Mouse (Mus musculus) fat pad, adult 2 months (tissue): Measurements from ENCODE around the gene Syt5.

Experiments
- DNase-seq: peaks from one replicate; pipeline ENCODE4 v3.0.0-alpha.2; 2011; ENCODE audit warnings: low read depth, low spot score; ENCODE audit errors: extremely low read depth

The Syt5 gene

DNA sequence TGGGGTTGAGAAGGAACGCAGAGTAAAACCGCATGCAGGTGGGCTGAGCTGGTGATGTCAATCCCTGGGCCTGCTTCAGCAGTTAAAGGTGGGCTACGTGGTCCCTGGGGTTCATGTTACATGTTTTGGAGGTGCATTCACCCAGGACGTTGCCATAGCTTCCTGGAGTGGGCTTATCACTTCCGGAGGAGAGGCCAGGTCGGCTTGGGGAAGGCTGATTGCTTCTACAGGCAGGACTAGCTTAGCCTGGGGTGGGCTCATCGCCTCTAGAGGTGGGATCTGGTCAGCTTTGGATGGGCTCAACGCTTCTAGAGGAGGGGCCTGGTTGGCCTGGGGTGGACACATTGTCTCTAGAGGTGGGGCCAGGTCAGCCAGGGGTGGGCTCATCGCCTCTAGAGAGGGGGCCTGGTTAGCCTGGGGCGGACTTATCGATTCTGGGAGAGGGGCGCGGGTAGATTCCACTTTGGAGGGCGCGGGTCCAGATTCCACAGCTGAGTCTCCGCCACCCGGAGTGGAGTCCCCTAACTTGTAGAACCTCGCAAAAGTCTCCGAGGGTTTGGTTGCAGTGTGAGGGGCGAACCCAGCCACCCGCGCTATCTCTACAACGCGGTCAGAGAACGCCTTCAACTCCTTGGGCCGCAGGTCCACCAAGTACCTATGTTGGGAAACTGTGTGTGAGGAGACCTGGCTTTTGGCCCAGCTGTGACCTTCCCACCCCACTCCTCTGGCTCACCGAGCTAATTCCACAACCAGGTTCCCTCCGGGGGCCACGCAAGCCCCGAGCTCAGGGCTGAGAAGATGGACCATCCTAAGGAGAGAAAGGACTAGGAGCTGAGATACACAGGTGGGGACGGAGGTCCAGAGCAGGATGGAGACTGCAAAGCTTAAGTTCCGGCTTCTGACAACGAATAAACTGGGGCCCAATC is 23.9 kb downstream of the Syt5 start:
- no peak for DNase-seq

DNA sequence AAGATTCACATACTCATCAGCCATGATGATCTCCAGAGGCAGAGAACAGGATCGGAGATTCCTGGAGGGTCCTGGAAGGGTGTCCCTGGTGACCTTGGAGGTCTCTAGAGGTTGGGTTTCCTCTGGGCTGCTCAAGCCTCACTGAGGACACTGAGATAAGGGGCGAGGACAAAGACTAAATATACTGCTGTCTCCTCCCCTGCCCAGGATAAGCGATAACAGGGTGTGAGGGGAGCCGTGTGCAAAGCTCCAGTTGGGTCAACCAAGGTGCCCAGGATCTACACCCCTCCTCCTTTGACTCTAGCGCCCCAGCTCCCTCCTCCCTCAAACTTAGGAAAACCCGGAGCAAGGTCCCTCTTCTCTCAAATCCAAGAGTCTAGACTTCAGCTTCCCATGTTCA is 25.0 kb downstream of the Syt5 start:
- no peak for DNase-seq

DNA sequence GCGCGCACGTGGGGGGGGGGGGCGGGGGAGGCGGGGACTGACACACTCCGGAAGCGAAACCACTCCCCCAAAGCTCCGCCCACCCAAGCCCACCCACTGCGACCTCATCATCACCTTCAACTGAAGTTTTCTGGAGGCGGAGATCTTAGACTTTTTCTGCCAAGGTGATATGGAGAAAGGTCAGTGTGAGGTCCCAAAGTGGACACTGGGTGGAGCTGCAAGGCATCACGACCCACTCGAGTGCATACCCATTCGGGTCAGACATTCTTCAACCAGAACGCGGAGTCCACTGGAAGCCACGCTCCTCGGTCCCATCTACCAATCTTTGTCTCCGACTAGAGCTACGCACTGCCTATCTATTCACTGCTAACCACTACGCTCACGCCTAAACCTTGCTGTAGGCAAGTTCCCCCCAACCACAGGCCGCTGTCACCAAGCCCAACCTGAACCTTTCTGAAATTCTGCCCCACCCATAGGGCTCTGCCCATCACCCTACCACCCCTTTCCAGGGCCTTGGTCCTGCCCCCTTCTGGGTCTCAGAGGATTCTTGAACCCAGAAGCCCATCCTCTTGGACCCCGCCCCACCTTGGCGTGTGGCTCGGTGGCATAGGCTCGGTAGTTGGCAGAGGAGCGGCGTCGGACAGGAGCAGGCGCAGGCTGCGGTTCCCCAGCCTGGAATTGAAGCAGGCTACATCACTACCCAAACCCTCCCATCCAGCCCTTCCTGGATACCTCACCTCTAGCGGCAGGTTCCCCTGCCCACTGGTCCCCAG is 25.9 kb downstream of the Syt5 start:
- no peak for DNase-seq

DNA sequence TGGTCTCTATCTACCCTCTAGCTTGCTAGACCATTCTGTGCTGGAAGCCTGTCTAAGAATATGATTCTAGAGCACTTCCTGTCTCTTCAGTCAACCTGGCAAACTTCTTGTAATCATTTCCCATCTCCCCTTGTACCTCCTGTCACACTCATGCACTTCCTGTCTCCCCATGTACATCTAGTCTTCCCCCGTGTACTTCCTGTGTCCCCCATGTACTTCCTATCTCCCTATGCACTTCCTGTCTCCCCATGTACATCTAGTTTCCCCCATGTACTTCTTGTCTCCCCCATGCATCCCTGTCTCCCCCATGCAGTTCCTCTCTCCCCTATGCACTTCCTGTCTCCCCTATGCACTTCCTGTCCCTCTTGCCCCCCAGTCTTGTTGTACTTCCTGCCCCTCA is 28.9 kb downstream of the Syt5 start:
- DNase-seq = no peak

DNA sequence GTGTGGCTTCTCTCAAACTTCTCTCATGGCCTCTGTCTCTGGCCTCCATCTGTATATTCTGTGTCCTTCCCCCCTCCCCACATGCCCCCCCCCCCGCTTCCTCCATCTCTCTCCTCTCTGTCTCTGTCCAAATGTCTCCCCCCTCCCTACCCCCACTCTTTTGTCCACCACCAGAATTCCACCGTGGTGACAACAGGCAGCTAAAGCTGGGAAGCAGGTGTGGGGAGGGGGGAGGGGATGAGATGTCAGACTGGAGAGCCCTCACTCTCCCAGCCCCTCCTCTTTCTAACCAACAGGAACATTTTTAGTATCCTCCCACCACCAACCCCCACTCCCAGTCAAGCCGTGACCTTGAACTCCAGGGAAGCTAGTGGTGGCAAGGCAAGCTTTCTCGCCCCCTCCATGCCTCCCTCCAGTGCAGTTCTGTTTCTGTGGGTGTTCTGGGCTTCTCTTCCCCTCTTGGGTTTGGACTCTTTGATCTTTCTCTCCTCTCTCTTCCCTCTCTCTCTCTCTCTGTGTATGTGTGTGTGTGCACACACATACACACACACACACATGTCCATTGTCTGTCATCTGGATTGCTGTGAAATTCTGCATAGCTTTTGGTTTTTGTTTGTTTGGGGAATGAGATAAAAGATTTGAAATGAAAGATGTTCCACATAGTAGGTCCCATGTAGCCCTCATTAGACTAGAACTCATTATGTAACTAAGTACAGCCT is 30.9 kb downstream of the Syt5 start, which contains the start of gene Tnnt1:
Gene Tnnt1, minus strand, starts transcription at position 51 of the 719 bp plus-strand sequence.
- no peak for DNase-seq

DNA sequence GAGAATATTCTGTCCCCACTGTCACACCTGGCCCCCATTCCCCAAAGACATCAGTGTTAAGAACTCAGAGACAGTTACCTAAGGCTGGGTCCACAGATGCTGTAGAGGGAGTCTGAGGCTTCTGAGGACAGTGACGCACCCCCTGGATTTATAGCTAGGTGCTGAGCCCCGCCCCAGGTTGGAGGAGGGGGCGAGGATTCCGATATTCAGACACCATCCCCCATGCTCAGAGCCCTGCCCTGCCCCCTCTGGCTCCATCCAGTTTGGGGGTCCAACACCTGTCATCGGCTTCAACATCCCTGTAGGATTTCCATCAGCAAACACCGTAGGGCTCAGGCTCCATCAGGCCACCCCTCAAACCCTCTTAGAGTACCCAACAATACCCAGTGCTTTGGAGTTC is 31.5 kb downstream of the Syt5 start:
- DNase-seq = no peak

DNA sequence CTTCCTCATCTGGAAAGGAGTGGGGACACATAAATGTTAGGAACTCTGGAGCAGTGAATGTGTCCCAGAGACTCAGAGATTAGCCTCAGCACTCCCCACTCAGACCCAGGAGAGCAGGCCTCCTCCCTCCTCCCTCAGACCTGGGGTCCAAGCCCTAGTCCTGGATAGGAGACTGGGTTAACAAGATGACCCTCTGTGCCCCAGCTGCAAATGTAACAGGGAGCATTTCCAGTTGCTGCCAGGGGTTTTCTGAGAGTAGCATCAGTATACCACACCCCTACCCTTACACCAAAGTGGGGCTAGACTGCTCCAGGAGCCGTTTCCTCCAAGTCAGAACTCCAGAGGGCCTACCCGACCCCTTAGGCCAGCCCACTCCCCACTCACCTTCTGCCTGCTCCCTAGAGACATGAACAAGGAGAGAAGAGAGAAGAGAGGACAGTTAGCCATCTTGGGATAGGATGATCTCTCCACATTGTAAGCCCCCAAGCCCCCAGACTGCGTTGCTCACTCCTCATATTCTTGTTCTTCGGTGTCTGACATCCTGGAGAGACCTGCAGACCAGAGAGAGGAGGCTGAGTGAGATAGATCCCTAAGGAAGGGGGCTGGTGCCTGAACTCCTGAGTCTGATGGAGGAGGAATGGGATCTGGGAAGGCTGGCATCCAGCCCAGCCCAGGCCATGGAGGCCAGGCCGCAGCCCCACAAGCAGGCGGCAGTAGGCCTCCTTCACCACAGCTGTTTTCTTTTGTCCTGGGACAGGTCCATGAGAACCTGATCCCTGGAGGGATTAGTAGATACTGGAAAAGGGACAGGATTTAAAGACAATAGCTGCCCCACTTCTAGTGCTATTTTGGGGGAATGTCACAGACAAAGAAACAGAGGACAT is 33.3 kb downstream of the Syt5 start:
- no peak for DNase-seq

DNA sequence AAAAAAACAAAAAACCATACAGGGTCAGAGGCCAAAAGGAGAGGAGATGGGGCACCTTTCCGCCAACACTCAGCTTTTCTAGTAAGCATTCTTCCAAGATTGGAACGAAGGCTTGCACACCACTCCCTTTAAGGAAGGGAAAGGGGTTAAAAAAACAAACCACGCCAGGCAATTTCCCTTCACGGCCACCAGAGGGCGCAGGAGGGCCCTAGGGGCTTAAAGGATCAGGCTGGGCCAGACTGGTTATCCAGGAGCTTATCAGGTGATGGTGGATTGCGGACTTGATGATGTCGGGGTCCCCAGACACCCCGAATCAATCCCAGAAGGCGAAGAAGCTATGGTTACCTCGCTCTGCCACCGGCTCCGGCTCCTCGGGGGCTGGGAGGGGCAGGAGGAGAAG is 34.1 kb downstream of the Syt5 start:
- no peak for DNase-seq

DNA sequence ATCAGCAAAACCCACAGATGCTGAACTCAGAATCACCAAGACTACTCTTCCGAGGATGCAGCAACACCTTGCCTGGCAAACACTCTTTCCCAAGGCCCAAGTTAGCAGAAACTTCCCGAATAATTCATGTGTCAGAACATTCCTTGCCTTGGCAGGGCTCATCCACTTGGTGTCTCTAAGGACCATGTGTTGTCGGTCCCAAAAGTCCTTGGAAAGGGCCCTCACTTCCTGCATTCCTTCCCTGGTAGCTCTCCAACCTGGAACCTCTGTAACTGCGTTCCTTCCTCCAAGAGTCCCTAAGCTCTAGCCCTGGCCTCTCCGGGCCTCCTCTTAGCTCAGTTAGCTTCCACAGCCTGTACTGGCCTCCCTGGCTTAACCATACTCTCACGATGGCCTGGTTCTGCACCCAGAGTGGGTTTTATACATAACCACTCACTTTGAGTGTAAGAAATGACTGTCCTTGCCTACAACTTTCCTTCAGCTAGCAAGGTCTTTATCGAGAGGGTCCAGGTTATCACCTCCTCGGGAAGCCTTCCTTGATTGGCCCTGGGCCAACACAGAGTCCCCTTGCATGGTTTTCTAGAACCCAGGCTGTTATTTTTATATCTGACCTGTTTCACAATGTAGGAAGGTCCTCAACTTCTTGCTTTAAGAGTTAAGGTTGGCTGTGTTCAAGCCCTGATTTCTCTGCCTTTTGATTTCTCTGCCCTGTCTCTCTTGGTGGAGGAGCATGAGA is 35.7 kb downstream of the Syt5 start:
- no peak for DNase-seq

DNA sequence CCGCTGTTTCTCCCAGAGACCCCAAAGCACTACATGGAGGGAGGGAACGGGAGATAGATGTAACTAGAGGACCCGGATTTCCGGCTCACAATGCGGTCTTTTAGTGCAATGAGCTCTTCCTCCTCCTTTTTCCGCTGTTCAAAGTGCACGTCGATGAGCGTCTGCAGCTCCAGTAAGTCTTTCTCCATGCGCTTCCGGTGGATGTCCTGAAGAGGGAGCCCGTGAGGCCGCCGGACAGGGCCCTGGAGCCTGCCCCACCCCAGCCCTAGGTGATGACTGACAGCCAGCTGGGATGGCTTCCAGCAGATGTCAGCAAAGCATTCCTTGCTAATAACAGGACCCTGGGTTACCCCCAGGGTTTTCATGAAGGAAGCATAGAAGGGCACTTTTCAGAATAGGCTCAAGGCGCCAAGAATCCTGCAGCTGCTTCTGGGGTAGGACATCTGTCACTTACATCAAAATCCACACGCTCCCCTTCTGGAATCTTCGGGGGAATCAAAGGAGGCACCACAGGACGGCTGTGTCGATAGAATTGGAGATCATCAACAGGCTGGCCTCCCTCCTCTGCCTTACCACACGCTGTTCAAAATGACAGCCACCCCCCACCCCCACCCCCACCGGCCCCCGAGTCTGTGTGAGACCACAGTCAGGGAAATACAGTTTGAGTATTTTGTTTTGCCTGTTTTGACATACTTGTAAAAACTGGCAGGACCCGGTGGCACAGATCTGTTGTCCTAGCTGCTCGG is 37.3 kb downstream of the Syt5 start:
- DNase-seq = no peak

DNA sequence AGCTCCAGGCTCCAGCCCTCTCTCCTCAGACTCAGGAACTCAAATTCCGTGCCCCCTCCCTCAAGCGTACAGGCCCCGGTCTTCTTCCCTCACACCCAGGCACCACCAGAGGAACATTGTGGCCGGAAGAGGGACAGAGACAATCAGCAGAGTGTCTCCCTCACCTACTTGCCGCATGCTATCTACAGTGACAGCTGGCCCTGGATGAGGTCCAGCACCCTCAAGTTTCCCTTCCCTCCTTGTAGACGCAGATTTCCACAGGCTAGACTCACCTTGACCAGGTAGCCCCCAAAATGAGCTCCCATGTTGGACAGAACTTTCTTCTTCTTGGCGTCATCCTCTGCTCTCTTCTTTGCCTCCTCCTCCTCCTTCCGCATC is 38.6 kb downstream of the Syt5 start:
- no peak for DNase-seq

DNA sequence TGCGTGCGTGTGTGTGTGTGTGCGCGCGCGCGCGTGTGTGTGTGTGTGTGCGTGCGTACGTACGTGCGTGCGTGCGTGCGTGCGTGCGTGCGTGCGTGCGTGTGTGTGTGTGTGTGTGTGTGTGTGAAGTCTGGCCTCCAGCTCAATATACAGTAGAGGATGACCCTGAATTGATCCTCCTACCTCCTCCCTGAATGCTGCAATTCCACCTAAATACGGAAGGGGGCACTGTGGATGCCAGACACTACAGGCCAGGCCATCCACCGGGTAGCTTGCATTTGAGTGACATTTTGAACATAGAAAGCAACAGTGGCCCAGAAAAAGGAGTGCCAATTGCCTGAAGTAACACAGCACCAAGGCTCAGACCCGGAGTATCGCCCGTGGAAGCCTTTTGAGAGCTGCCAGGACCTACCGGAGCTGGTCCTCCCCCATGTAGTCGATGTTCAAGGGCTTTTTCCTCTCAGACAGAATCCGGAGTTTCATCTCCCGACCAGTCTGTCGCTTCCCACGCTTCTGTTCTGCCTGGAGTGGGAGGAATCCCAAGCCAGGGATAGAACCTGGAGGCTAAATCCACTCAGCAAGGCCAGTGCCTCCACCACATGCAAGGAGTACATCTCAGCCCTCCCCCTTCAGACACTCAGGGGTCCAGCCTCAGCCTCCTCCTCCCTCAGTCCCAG is 39.1 kb downstream of the Syt5 start:
- no peak for DNase-seq

DNA sequence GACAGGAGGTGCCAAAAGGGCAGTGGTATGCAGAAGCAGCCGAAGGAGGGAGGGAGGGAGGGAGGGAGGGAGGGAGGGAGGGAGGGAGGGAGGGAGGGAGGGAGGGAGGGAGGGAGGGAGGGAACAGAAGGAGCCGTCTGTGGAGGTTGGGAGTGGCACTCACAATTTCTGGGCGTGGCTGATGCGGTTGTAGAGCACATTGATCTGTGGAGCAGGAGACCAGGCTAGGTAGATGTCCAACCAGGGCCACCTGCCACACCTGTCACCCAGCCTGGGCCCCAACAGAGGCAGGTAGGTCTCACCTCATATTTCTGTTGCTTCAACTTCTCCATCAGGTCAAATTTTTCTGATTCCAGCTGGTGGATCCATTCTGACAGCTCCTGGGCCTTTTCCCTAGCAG is 40.1 kb downstream of the Syt5 start:
- no peak for DNase-seq

DNA sequence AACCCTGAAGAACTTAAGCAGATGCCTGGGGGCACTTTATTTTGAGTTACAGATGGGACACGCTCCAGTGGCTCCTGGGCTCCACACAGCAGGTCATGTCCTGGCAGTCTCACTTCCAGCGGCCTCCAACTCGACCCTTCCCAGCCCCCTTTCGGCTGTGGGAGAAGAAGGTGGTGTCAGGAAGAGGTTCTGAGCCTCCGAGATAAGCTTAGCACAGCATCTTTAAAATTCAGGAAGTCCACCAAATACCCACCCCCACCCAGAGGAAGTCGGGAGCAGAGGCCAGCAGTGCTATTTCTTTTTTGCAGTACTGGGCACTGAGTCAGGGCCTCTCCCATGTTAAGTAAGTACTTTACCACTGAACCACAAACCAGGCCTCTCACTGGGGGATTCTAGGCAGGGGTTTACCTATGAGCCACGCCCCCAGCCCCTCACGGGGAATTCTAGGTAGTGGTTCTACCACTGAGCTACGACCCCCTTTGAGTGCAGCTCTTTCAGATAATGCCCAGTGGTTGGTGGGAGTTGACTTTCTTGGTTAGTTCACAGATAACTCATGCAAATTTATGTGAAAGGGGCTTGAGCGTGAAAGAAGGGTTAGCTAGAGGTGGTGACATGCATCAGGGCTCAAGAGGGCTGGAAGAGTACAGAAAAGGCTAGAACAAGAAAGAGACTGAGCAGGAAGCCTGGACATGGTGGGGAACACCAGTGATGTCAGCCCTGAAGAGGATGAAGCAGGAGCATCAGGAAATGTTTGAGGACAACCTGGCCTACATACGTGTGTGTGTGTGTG is 42.5 kb downstream of the Syt5 start:
- DNase-seq = no peak

DNA sequence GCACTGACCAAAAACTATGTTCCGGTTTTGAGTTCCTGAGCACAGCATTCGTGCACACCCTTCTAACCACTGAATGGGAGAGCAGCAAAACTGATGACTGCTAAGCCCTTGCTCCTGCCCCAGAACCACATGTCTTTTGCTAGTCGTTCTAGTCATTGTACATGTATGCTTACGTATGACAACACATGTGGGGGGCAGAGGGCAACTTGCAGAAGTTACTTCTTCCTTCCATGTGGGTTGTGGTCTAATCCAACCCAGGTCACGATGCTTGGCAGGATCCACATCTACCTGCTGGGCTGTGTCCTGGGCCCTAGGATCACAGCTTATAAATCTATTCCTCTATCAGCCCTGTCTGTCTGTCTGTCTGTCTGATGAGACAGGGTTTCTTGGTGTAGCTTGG is 43.5 kb downstream of the Syt5 start:
- DNase-seq = no peak

DNA sequence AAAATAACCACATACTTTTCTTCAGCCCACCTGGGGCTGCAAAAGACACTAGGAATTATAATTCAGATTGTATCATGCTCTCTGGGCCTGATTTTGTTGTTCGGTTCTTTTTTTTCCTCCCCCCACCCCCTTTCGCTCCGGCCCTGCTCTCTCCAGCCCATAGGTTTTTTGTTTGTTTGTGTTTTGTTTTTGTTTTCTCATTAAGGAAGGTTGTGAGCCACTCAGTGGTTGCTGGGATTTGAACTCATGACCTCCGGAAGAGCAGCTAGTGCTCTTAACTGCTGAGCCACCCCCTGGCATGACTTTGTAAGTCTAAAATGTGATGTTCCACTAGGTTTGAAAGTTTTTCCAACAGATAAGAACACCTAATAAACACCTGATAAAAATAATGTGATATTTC is 44.2 kb downstream of the Syt5 start:
- no peak for DNase-seq

DNA sequence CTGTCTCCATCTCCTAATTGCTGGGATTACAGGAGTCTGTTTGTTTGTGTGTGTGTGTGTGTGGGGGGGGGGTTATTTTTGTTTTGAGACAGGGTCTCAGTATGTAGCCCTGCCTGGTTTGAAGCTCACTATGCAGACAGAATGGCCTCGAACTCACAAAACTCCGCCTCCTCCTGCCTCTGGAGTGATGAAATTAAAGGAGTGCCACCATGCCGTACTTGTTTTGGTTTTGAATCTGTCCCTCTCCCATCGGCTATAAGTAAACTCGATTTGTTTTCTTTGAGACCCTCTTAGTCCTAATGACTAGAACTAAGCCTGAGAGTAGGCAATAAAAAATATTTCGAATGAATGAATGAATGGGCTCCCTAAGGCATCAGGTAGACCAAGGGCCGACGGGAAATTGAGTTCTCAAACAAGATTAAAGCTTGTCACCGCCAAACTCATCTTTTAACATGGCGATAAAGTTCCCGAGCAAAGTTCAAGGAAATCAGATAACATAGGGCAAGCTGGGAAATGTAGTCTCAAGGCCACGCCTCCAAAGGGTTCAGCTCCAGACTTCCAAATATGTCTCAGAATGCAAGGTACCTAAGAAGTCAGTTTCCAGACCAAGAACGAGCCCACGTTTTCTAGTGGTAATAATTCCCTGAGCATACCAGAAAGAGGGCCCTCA is 44.8 kb downstream of the Syt5 start:
- DNase-seq = peak; percentile 31
